Mouse (Mus musculus) G1E-ER4 (cell line): ENCODE data around the gene Tbx10. TPM values are rescaled to one million over a fixed set of nuclear protein-coding genes. Genes with fewer than 3 reads are reported as not detected.

ENCODE experiments used
- GATA1 ChIP-seq: IDR thresholded peaks from one replicate; pipeline ENCODE4 v1.8.0; 2012; ENCODE audit warnings: low read length, inconsistent platforms
- polyA plus RNA-seq: library from polyadenylated mRNA; stranded (reverse); fragments of >175 nt; gene quantifications from 2 replicates; pipeline ENCODE4 v1.2.3, GENCODE M21; 2012

Tbx10 gene
- polyA plus RNA-seq, 1 experiment, result not detected

- no peak for TF ChIP-seq GATA1
Observed at GRCm38 (mm10) chr19:3997231-3997630, 4.7 kb downstream of the Tbx10 start.

DNA sequence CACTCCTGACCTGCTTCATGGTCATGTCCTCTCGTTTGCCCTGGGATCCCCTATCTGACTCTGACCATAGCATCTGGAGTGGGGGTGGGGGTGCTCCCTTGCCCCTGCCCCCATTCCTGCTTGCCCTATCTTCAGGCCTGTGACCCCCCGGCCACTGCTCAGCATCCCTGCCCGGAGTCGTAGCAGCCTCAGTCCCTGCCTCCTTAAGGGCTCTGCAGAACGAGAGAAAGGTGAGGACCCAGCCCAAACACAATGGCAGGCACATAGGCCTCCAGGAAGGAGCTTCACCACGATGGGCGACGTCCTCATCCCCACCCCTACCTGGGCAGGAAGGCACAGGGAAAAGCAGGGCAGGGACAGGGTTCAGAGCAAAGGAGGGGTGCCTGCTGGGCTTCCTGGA is 5.8 kb downstream of the Tbx10 start:
- no peak for TF ChIP-seq GATA1

GRCm38 (mm10) chr19:3999121-3999730 is 6.7 kb downstream of the Tbx10 start:
- no peak for TF ChIP-seq GATA1

DNA sequence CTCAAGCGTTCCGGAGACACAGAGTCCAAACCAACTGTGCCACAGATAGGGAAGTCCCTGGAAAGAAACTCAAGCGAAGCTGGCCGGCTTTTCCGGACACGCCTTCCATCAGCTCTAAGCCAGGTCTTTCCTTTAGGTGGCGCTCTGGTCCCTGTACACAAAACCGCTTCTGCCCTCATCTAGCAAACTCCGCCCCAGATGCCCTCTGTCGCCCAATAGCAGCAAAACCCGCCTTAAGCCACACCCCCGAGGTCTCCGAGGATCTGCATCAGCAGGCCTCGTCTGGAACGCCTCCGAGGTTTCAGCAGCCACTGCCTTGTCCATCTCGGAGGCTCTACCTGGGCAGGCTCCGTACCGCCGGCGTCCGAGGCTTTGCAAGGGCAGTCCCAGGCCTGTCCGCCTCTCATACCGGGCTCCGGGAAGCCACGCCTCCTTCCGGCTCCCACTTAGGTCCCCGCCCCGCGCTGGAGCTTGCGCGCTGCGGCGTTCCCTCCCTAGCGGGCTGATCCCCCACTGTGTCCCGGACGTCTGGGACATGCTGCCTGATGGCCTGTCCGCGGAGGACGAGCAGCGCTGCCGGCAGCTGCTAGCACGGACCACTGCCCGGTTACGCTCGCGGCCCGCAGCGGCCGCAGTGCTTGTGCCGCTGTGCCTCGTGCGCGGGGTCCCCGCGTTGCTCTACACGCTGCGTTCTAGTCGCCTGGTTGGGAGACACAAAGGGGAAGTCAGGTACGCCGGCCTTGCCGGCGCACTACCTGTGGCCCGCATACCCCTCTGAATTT is 7.8 kb downstream of the Tbx10 start, which contains the start of the genes Nudt8 and Gm49405:
Gene Nudt8 (plus strand): TSS at position 462 of the 782 bp plus-strand sequence.
Gene Gm49405 (plus strand): TSS at position 508 of the 782 bp plus-strand sequence.
- TF ChIP-seq GATA1, result no peak

DNA sequence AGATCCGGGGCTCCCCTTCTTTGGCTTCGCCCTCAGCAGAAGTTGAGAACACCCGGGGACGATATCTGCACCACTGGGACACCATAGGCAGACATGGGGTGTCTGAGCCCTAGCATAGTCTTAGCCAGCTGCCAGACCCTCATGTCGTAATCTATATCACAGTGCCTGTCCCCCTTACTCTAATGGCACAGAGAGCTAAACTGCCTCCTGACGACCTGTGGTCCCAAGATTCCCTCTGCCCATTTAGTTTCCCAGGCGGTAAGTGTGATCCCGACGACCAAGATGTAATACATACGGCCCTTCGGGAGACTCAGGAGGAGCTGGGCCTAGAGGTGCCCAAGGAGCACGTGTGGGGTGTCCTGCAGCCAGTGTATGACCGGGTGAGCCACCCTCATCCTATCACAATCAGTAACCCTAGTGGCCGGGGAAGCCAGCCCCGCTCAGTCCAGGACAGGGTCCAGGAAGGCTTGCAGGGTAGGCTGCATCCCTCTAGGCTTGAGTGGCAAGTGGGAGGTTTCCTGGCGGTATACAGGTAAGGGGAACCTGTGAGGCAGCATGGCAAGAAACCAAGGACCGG is 8.5 kb downstream of the Tbx10 start:
- TF ChIP-seq GATA1, result no peak

DNA sequence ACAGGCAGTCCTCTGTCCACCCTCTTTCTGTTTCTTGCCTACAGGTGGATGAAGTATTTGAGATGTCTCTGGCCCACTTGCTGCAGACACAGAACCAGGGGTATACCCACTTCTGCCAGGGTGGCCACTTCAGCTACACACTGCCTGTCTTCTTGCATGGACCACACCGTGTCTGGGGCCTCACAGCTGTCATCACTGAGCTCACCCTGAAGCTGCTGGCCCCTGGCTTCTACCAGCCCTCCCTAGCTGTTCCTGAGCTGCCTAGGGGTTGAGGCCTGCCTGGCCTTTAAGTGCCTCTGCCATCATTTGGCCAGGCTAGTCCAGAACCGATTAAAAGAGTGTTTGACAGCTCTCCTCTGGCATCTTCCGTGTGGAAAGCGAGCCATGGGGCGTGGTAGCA is 9.2 kb downstream of the Tbx10 start:
- TF ChIP-seq GATA1, result no peak

GRCm38 (mm10) chr19:4003112-4003511 is 10.6 kb downstream of the Tbx10 start, which contains the start of gene Doc2g:
Doc2g (plus strand) TSS chr19:4003313.
- TF ChIP-seq GATA1, result no peak

- TF ChIP-seq GATA1, result no peak
Observed at GRCm38 (mm10) chr19:4003641-4004040, 11.1 kb downstream of the Tbx10 start.

GRCm38 (mm10) chr19:4004331-4004730 is 11.8 kb downstream of the Tbx10 start:
- no peak for TF ChIP-seq GATA1

GRCm38 (mm10) chr19:4005091-4005490 is 12.5 kb downstream of the Tbx10 start:
- no peak for TF ChIP-seq GATA1

DNA sequence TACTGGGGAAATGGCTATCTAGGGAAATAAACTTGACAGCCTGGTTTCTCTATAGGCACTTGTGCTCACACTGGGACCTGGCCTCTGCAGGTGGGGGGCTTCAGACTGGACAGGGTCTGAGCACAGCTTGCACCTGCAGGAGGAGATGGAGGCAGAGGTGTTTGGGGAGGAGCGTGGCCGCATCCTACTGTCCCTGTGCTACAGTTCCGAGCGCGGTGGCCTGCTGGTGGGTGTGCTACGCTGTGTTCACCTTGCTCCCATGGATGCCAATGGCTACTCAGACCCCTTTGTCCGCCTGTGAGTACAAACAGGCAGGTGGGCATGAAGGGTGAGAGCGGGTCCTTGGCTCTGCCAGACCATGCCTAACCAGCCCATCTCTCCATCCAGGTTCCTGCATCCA is 13.4 kb downstream of the Tbx10 start:
- TF ChIP-seq GATA1, result no peak

DNA sequence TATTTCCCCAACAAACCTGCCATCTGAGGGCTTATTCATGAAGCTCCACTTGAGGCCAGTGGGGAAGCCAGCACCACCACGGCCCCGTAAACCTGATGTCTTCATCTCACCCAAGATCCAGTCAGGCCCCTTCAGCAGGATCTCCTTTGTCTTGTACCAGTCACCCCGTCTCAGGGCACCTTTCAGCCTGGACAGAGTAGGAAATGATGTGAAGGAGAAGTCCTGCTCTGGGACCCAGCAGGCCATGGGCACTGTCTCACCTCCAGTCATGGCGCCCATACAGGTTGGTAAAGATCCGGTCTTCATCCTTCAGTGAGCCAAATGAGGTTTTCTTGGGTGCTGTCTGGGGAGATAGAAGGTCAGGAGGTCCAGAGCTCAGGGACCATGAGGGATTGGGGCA is 18.5 kb downstream of the Tbx10 start:
- no peak for TF ChIP-seq GATA1

DNA sequence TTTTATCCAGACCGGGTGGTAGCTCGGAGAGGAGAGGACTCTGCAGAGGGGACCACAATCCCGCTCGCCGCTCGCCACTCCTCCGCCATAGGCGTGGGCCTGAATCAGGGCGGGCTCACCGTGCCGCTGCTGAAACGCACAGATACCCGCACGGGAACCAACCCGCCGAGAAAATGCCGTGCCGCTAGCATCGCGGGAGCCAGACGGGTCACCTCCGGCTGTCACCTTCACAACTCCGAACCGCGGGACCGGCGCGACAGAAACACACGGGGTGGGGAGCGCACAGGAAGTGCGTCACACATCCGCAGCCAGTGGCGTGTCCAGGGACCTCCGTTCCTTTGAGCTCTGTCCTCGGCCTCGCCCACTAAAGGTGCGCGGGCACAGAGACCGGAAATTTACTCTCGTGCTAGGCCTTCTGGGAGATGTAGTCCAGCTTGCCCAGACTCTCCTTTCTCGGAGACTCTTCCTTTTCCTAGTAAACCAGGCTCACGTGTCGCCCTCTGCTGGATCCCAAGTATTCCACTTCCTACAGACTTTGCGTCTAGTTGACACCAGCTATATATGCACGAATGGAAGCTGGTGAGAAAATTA is 20.0 kb downstream of the Tbx10 start, which contains the start of gene Ndufv1:
Gene Ndufv1 (minus strand): TSS at position 375 of the 591 bp plus-strand sequence.
- TF ChIP-seq GATA1, result no peak

- no peak for TF ChIP-seq GATA1
Observed at GRCm38 (mm10) chr19:4013066-4013465, 20.5 kb downstream of the Tbx10 start.

- TF ChIP-seq GATA1, result no peak
Observed at GRCm38 (mm10) chr19:4014802-4015201, 22.2 kb downstream of the Tbx10 start.

- TF ChIP-seq GATA1, result no peak
Observed at GRCm38 (mm10) chr19:4015635-4016034, 23.1 kb downstream of the Tbx10 start.
